Mouse (Mus musculus) hindbrain, embryonic 16.5 days (tissue): Measurements from ENCODE around the gene Ly6g6e. TPM values are rescaled to one million over a fixed set of nuclear protein-coding genes. Genes with fewer than 3 reads are reported as not detected.

ENCODE experiments used
- ATAC-seq: fragments of 200-750 bp; cut with Nextera tagmentation; 2 replicates; pipeline ENCODE4 v1.8.0; 2017; ENCODE audit warnings: moderate TSS enrichment, moderate library complexity
- H3K27ac ChIP-seq: fragments of 300-500 bp; sonication (generic); 2 replicates; pipeline ENCODE4 v1.5.1; 2014; ENCODE audit warnings: low read depth, mild to moderate bottlenecking, control low read depth, low read length, moderate library complexity
- H3K27me3 ChIP-seq: fragments of 300-500 bp; sonication (generic); replicated peaks from 2 replicates; pipeline ENCODE4 v1.6.1; 2014; ENCODE audit warnings: low read length; ENCODE audit not compliant: control insufficient read depth, insufficient read depth
- H3K36me3 ChIP-seq: fragments of 300-500 bp; sonication (generic); 2 replicates; pipeline ENCODE4 v1.6.1; 2014; ENCODE audit warnings: mild to moderate bottlenecking, low read length, moderate library complexity, mixed read lengths; ENCODE audit not compliant: control insufficient read depth, insufficient read depth
- H3K4me1 ChIP-seq: fragments of 300-500 bp; sonication (generic); 2 replicates; pipeline ENCODE4 v1.6.1; 2014; ENCODE audit warnings: low read depth, low read length; ENCODE audit not compliant: control insufficient read depth, insufficient read depth
- H3K4me2 ChIP-seq: fragments of 300-500 bp; sonication (generic); 2 replicates; pipeline ENCODE4 v1.6.1; 2014; ENCODE audit warnings: mild to moderate bottlenecking, low read length, control low read depth, moderate library complexity
- H3K4me3 ChIP-seq: fragments of 300-500 bp; sonication (generic); 2 replicates; pipeline ENCODE4 v1.5.1; 2014; ENCODE audit warnings: mild to moderate bottlenecking, low read length, control low read depth, moderate library complexity
- H3K9ac ChIP-seq: fragments of 300-500 bp; sonication (generic); 2 replicates; pipeline ENCODE4 v1.6.1; 2014; ENCODE audit warnings: low read depth, mild to moderate bottlenecking, control low read depth, low read length, moderate library complexity
- H3K9me3 ChIP-seq: fragments of 300-500 bp; sonication (generic); 2 replicates; pipeline ENCODE4 v1.6.1; 2014; ENCODE audit warnings: mild to moderate bottlenecking, low read length, moderate library complexity; ENCODE audit not compliant: control insufficient read depth
- WGBS: fragments of 180-500 bp; shearing (Covaris S2); extraction: QIAGEN DNeasy Blood & Tissue Kit; methylation state at CpG from one replicate; pipeline ENCODE4 v1.1.7; 2014; 5-methylcytosine and 5-hydroxymethylcytosine counted together
- polyA plus RNA-seq: library from polyadenylated mRNA; unstranded; fragments of >200 nt; fragmentation: Nextera tagmentation; extraction: Ambion mirVana; gene quantifications from 2 replicates; pipeline ENCODE4 v1.2.1, GENCODE M21; 2015

The Ly6g6e gene
- polyA plus RNA-seq, 1 experiment from 2014 or later: 0.16 TPM

DNA sequence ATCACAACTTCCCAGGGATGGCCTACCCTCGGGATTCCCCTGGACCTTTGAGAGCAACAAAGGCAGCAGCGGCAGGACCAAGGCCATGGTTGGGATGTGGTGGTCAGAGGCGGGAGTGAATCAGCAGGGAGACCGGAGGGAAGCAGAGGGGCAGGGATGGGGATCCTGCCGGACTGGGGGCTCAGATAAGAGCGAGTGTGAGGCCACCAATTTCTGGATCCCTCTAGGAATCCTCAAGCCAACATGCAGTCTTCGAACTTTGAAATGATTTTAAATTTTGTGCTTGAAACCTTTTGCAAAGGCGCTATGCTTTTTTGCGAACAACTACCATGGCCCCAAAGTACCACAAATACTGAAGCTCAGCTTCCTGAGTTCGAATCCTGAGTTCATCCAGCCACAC is 10.6 kb upstream of the Ly6g6e start, which contains the start of gene Mpig6b:
TSS of gene Mpig6b (minus strand) at position 101 of the 400 bp plus-strand sequence.
- Histone ChIP-seq H3K9me3 (no peaks in the 10 kb centered on the region), H3K4me2 (peak within 1 kb of the TSS; percentile 55), H3K27me3 (peaks cover 18% of the 10 kb centered on the region), H3K4me1 (peaks cover 10% of the 10 kb centered on the region), H3K27ac (no peak within 1 kb of the TSS), H3K9ac (peak within 1 kb of the TSS; percentile 47; the same call in 1 of the 2 replicates), H3K36me3 (peaks cover 11% of the 10 kb centered on the region), H3K4me3 (peak within 1 kb of the TSS; percentile 25)
- WGBS: 49% methylated on average over 10 of the region's 10 CpGs
- ATAC-seq: no peak

DNA sequence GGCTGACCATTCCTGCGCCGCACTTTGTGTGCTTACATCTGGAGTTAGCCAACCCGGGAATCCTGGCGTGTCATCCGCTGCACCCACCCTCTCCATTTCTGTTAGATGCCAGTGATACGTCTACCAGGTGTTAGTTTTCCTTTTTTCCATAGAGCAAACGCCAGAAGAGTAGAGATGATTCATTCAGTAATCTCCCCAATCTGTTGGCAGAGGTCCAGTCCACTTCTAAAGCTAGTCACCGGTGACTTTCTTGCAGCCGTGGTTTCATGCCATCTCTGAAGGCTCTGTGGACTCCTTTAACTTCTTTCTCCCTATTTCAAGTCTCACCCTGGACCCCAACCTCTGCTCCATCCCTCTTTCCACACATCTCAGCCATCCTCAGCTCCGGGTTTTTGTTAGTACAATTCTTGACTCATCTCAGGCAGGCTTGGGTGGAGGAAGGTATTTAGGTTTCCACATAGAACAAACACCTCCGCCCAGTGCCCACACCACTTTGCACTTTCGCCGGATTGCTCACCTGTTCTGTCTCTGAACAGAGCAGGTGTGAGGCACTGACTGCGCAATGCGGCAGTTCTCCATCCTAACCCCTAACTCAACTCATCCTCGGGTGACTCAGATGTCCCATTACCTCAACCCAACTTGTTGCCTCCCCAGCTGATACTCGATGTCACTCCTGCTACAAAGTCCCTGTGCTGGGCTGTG is 8.3 kb upstream of the Ly6g6e start:
- 87% methylated on average over 17 of the region's 17 CpGs for WGBS
- no peak overlapping the region for H3K4me2 ChIP-seq
- peaks cover 10% of the 10 kb centered on the region for H3K4me1 ChIP-seq
- H3K9ac ChIP-seq: no peak overlapping the region
- no peak overlapping the region for H3K27ac ChIP-seq
- ATAC-seq: no peak
- no peaks in the 10 kb centered on the region for H3K9me3 ChIP-seq
- H3K27me3 ChIP-seq: peaks cover 14% of the 10 kb centered on the region
- no peaks in the 10 kb centered on the region; the same call in 1 of the 2 replicates for H3K36me3 ChIP-seq
- no peak overlapping the region for H3K4me3 ChIP-seq

DNA sequence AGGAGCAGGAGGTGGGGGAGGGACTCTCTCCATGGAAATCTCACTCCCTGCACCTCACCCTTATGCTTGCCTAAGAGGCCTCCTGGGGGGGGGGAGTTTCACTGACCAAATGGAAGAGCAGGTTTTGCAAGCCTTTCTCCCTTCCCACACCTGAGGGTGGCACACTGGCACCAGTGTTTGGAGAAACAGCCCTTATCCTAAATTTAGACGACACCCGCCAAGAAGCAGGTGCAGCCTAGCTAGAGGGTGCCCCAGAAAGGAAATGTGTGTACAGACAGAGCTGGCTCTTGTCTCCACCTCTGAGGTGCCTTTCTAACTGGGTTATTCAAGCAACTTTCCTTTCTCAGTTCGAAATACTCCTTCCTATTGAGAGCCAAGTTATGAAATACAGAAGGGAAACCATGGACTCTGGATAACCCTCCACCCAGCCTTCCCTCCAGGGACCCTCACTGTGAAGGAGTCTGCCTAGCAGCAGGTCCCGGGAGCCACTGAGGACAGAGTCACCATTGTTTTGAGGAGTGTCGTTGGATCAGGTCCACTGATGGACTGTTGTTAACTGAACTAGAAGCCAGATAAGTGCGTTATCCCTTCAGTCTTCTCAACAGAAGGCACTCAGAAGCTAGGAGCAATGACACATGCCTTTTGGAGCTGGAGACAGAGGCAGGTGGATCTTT is 6.0 kb upstream of the Ly6g6e start:
- Histone ChIP-seq H3K9ac (no peak overlapping the region), H3K36me3 (no peaks in the 10 kb centered on the region), H3K4me3 (no peak overlapping the region), H3K27me3 (0 out of 2 replicates have a peak, but pooled peaks cover 4% of the 10 kb centered on the region), H3K9me3 (no peaks in the 10 kb centered on the region), H3K4me1 (no peaks in the 10 kb centered on the region), H3K27ac (no peak overlapping the region), H3K4me2 (no peak overlapping the region)
- WGBS: 62% methylated on average over 6 of the region's 6 CpGs
- no peak for ATAC-seq

DNA sequence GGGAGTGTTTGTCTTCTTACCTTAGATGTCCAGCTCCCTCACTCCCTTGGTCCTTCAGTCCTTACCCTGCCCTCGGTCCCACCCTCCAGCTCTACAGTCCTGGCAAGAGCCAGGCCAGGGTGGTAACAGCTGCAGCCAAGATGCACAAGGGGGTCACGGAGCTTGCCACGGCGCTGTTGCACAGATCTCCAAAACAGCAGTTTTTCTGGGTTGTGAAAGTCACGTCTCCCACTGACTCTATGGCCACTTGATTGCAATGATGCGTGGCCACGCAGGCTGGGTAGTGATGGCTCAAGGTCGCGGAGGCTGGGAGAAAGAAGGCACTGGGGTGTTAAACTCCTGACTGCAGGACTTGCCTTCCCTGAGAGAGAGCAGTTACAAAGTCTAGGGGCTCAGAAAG is 5.2 kb upstream of the Ly6g6e start:
- H3K27ac ChIP-seq: no peak overlapping the region
- H3K9ac ChIP-seq: no peak overlapping the region
- WGBS: 83% methylated on average over 9 of the region's 9 CpGs
- no peak overlapping the region for H3K4me3 ChIP-seq
- H3K36me3 ChIP-seq: no peaks in the 10 kb centered on the region
- H3K4me2 ChIP-seq: no peak overlapping the region
- no peaks in the 10 kb centered on the region for H3K4me1 ChIP-seq
- no peak for ATAC-seq
- H3K9me3 ChIP-seq: no peaks in the 10 kb centered on the region
- 0 out of 2 replicates have a peak, but pooled peaks cover 3% of the 10 kb centered on the region for H3K27me3 ChIP-seq

DNA sequence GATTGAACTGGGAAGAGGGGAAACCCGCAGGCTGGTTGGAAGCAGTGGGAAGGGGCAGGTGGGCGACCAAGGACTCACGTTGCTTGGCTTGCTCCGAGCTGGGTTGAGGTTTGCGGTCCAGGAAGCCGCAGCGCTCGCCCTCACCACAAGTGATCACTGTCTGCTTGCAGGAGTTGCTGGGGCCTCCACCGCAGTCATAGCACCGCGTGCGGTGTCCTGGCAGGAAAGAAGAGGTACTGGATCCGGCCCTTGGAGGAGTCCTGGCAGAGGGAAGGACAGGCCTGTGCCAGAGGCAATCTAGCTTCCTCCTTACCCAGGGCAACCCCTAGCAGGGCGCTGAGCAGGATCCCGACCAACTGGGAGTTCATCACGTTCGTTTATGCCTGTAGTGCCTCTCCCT is 2.6 kb upstream of the Ly6g6e start:
- H3K27ac ChIP-seq: no peak overlapping the region
- no peak overlapping the region for H3K4me2 ChIP-seq
- no peaks in the 10 kb centered on the region for H3K36me3 ChIP-seq
- WGBS: 60% methylated on average over 16 of the region's 17 CpGs
- H3K9ac ChIP-seq: no peak overlapping the region
- H3K4me1 ChIP-seq: no peaks in the 10 kb centered on the region; the same call in 1 of the 2 replicates
- H3K27me3 ChIP-seq: no peaks in the 10 kb centered on the region
- no peaks in the 10 kb centered on the region for H3K9me3 ChIP-seq
- no peak overlapping the region for H3K4me3 ChIP-seq
- ATAC-seq: no peak

DNA sequence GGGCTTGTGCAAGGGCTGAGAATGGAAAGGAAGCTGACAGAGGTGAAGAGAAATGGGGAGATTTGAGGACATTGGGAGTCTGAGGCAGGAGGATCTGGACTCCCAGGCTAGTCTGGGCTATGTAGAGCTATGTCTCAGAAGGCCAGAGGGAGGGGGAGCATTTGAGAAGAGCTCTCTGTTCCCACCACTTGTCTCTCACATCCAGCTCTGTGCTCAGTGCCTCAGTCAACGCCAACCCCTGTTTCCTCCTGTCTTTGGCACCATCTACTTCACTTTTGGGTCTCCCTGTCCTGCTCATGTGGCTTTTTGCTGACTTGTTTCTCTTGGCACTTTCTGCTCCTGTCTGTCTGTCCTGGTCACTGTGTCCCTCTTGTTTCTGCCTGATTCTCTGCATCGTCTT is 583 bp downstream of the Ly6g6e start:
- no peak overlapping the region; the same call in 1 of the 2 replicates for H3K9ac ChIP-seq

DNA sequence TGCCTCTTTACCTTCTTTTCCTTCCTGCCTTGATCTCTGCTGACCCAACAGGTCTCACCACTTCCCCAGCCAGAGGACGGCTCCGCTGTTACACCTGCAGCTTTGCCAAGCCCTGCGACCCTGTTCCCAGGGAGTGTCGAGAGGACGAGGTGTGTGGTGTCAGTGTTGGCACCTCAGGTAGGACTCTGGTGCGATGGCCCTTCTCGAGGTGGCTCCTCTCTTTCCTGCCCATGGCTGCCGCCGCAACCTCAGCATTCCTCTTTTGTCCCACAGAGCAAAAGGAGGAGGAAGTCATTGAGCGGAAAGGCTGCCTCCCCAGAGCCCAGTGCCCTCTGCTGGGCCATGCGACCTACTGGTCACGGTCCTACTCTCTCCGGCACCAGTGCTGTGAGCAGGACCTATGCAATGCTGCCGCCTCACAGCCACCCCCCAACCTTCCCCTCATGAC is 1.1 kb downstream of the Ly6g6e start, which contains the start of gene Ly6g6d:
TSS of gene Ly6g6d (minus strand) at position 280 of the 448 bp plus-strand sequence.
- Histone ChIP-seq H3K27me3 (no peaks in the 10 kb centered on the region), H3K9ac (peak within 1 kb of the TSS; percentile 1; the same call in 1 of the 2 replicates), H3K4me1 (no peaks in the 10 kb centered on the region; the same call in 1 of the 2 replicates), H3K4me3 (no peak within 1 kb of the TSS; the same call in 1 of the 2 replicates), H3K27ac (no peak within 1 kb of the TSS), H3K9me3 (no peaks in the 10 kb centered on the region), H3K36me3 (no peaks in the 10 kb centered on the region), H3K4me2 (peak within 1 kb of the TSS; percentile 32)
- WGBS: 9% methylated on average over 14 of the region's 14 CpGs
- peak; percentile 69; the same call in 1 of the 2 replicates for ATAC-seq

More for the DNA sequence above, 583 bp downstream of the Ly6g6e start:
- Histone ChIP-seq H3K4me2 (peak overlapping the region; percentile 32), H3K9me3 (no peaks in the 10 kb centered on the region), H3K4me1 (no peaks in the 10 kb centered on the region; the same call in 1 of the 2 replicates), H3K27ac (no peak overlapping the region), H3K4me3 (no peak overlapping the region), H3K36me3 (no peaks in the 10 kb centered on the region), H3K27me3 (no peaks in the 10 kb centered on the region)
- WGBS: 47% methylated on average over 2 of the region's 2 CpGs
- no peak for ATAC-seq

DNA sequence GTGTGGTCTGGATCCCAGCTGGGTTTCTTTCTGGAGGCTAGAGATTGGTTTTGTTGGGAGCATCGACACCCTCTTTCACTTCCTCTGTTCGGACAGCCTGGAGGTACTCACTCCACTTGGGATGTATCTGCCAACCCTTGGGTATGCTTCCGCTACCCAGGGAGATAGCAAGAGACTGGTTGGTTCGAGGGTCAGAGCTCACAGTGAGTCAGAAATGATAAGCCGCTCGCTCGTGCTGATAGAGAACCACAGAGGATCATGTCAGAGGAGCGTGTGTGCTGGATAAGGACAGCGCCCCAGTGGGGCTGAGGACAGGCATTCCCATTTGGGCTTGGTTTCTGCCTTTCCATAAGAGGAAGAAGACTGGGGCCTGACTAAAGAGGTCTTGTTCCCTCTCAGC is 3.1 kb downstream of the Ly6g6e start:
- Histone ChIP-seq H3K27me3 (0 out of 2 replicates have a peak, but pooled peaks cover 2% of the 10 kb centered on the region), H3K36me3 (no peaks in the 10 kb centered on the region), H3K9me3 (no peaks in the 10 kb centered on the region), H3K9ac (no peak overlapping the region), H3K27ac (no peak overlapping the region), H3K4me1 (no peaks in the 10 kb centered on the region; the same call in 1 of the 2 replicates), H3K4me3 (no peak overlapping the region), H3K4me2 (no peak overlapping the region)
- no peak for ATAC-seq
- 72% methylated on average over 9 of the region's 9 CpGs for WGBS

DNA sequence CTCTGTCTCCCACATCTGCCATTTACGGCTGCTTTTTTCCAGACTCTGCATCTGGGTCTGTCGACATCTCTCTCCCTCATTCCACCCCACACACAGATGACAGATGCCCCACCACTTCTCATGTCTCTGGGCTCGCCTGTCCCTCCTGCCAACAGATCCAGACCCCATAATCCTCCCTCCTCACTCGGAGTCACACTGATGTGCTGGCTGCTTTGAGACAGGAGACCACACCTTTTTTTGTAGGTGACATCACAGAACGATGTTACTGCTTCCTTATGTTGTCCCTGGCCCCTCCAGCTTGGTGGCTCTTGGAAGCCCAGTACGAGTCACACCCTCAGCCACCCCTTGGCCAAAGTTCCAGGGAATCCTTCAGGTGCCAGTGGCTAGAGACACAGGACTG is 3.5 kb downstream of the Ly6g6e start:
- no peak overlapping the region for H3K9ac ChIP-seq

More for the DNA sequence above, 3.5 kb downstream of the Ly6g6e start:
- H3K4me1 ChIP-seq: no peaks in the 10 kb centered on the region; the same call in 1 of the 2 replicates
- H3K36me3 ChIP-seq: no peaks in the 10 kb centered on the region
- H3K4me2 ChIP-seq: no peak overlapping the region
- no peak for ATAC-seq
- no peak overlapping the region for H3K27ac ChIP-seq
- no peaks in the 10 kb centered on the region for H3K9me3 ChIP-seq
- no peak overlapping the region for H3K4me3 ChIP-seq
- WGBS: 65% methylated on average over 6 of the region's 6 CpGs
- 0 out of 2 replicates have a peak, but pooled peaks cover 2% of the 10 kb centered on the region for H3K27me3 ChIP-seq
